Mouse (Mus musculus): ENCODE results near the gene Noa1.

Gene Noa1

DNA sequence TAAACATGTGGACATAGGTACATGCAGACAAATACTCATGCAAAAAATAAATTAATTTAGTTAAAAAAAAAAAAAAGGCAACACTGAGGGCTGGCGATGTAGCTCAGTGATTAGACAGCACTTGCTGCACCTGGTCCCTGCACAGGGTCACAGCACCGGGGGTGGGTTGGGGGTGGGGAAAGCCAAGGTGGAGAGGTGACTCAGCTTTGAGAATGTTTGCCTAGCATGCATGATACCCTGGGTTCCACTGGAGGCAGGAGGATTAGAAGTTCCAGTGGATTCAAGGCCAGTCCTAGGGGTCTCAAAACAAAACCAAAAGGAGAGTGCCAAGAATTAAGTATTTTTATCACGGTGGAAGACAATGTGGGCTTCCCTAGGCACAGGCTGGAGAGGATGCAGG, 52.3 kb downstream of the Noa1 start:
- DNase-seq (ENCODE audit: inconsistent age in 2 of 2, low spot score in 1 of 2), result no peak

DNA sequence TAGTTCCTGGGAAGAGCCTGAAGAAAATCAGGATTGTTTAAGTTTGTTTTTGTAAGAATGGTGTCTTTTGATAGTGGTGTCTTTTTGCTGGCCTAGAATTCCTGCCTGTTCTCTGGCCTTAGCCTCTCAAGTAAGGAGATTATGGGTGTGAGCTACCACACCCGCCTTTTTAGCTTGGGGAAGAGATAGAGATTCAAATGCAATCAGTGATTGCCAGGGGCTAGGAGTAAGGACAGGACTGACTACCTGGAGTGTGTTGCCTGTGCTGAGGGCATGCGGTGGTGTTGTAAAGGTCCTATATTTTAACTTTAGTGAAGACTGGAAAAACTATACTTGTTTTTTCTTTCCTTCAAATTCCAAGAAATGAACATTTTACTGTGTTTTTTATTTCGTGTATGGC, 55.5 kb downstream of the Noa1 start:
- DNase-seq (ENCODE audit: inconsistent age in 2 of 2, low spot score in 1 of 2), result no peak

DNA sequence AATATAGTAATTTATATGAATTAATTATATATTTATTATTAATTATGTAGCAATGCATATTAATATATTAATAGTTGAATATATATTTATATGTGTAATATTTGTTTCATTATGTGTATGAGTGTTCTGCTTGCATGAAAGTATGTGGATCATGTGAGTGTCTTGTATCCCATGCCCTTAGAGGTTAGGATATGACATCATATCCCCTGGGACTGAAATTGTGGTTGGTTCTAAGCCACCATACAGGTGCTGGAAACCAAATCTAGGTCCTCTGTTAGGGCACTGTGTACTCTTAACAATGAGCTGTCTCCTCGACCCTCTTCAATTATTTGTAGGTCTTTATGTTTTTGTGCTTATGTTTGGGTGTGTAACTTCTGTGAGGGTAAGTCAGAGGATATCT, 56.7 kb downstream of the Noa1 start:
- no peak for DNase-seq (ENCODE audit: inconsistent age in 2 of 2, low spot score in 1 of 2)

DNA sequence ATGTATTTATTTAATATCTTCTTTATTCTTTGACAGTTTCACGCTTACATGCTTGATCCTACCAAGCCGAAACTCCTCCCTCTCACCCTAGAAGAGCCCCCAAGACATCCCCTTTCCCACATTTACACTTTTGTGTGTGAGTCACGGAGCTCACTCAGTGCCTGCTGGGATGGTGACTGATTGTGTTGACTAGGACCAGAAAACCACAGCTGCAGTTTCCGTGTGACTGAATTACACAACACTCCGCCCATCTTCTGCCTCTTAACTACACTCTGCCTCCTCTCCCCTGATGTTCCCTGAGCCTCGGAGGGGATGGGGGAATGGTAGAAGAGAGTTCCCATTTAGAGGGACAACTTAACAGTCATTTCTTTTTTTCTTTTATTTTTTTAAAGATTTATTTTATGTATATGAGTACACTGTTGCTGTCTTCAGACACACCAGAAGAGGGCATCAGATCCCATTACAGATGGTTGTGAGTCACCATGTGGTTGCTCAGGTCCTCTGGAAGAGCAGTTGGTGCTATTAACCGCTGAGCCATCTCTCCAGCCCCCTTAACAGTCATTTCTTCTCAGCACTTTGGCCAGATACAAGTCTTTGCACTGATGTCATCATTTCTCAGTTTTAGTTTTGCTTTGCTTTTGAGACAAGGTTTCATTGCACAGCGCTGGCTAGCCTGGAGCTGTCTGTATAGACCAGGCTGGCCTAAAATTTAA, 57.6 kb downstream of the Noa1 start:
- no peak for DNase-seq (ENCODE audit: inconsistent age in 2 of 2, low spot score in 1 of 2)

DNA sequence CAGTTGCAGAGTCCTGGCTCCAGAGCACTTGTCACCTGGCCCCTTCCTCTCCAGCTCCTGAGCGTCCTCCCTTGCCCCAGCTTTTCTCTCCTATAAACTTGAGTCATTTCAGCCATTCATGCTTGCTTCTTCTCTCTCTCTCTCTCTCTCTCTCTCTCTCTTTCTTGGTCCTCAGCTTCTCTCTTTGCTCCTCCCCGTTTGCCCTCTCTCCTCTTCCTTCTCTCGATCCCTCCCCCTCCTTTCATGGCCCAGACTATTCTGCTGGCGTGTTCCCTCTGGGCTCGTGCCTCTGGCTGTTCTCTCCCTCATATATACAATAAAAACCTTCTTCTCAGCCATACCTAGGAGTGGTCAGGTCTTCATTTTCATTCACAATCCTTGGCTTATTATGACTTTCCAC, 58.2 kb downstream of the Noa1 start:
- DNase-seq (ENCODE audit: inconsistent age in 2 of 2, low spot score in 1 of 2), result no peak

DNA sequence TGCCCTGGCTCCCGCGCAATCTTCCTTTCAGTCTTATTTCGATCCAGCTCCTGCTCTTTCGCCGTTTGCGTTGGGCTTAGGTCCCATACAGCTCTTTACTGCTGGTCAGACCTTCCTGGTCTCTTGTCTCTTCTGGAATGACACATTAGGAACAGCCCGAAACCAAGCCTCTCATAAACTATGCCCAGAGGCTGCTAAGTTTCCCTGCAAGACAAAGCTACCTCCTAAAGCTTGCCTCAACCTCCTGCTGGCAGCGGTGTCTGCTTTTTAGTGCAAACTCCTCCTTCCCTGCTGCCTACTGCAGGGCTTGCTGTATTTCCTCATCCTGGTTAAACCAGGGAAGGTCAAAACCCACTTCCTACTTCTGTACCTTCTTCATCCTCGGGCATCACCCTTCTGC, 59.8 kb downstream of the Noa1 start:
- no peak for DNase-seq (ENCODE audit: inconsistent age in 2 of 2, low spot score in 1 of 2)

DNA sequence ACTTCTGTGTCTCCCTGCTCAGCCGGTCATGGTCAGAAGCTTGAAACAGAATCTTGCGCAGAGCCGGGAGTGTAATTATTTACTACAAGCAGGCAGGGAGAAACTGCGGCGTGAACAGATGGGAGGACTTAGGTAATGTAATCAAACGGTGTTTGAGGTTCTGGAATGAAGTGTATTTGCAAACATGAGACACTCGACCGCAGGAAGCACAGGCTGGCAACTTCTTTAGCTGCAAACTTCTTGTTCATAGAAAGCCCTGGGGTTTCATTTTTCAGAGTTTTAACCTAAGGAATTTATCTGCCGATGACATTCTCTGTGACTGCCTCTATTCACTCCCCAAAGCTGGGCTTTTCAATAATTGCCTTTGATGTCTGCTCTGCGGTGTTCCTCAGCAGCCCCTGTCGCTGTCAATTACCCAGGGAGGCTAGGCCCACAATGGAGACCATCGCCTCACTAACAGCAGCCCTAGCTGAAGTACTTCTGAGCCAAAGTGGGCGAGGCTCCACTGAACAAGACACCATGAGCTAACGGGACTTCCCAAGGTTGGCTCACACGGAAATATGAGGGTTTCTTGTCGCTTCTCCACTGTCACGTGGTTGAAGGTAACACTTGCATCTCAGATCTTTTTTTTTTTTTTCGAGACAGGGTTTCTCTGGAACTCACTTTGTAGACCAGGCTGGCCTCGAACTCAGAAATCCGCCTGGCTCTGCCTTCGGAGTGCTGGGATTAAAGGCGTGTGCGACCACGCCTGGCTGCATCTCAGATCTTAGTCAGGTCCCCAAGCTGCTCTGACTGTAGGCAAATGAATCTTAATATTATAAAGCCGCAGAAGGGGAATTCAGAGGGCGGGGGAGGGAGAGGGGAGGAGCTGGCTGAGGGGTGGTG, 63.9 kb downstream of the Noa1 start:
- peak; percentile 13 to 37 for DNase-seq (ENCODE audit: inconsistent age in 2 of 2, low spot score in 1 of 2)

DNA sequence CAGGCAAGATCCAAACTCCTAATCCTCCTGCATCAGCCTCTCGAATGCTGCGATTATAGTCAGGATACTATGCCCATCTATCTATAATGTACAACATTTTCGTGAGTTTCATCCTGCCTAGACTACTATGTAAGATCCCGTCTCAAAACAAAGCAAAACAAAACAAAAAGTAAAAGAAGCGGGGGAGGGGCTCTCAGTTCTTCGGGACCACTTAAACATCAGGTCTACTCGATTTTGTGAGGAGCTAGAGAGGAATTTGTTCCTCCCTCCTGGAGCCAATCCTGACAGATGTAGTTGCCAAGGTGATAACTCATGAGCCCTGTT, 64.5 kb downstream of the Noa1 start:
- peak in 1 of 2 experiments; percentile 66 for DNase-seq (ENCODE audit: inconsistent age in 2 of 2, low spot score in 1 of 2)

DNA sequence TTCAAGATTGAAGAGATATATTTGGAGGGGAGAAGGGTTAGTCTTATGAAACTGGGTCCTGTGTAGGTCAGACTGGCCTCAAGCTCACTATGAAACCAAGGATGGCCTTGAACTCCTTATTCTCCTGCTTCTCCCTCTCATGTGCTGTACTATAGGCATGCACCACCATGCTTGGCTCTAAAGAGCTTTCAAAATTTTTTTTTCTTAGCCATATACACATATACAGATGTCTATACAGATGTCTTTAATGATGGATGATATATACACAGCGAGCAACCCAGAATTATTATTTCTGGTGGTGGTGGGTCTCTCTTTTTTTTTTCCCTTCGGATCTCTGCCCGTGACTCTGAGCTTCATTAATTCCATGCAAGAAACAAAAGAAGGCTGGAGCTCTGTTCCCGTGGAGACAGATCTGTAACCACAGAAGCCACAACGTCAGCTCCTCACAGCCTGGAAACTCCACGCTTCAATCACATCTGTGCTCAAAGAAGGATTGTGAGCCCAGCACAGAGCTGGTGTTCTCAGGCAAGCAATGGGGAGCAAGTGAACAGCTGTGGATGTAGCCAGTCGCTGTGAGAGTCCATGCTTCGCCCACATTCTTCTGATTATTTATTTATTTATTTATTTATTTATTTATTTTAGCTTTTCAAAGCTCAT, 65.4 kb downstream of the Noa1 start:
- no peak for DNase-seq (ENCODE audit: inconsistent age in 2 of 2, low spot score in 1 of 2)

All from adrenal gland, adult (tissue).